Mouse (Mus musculus) retina, postnatal 7 days (tissue): ENCODE data around the gene Zfyve21.

Experiments
- DNase-seq: peaks from one replicate; pipeline ENCODE4 v3.0.0-alpha.2; 2012; ENCODE audit warnings: low read depth, low spot score

Gene Zfyve21

DNA sequence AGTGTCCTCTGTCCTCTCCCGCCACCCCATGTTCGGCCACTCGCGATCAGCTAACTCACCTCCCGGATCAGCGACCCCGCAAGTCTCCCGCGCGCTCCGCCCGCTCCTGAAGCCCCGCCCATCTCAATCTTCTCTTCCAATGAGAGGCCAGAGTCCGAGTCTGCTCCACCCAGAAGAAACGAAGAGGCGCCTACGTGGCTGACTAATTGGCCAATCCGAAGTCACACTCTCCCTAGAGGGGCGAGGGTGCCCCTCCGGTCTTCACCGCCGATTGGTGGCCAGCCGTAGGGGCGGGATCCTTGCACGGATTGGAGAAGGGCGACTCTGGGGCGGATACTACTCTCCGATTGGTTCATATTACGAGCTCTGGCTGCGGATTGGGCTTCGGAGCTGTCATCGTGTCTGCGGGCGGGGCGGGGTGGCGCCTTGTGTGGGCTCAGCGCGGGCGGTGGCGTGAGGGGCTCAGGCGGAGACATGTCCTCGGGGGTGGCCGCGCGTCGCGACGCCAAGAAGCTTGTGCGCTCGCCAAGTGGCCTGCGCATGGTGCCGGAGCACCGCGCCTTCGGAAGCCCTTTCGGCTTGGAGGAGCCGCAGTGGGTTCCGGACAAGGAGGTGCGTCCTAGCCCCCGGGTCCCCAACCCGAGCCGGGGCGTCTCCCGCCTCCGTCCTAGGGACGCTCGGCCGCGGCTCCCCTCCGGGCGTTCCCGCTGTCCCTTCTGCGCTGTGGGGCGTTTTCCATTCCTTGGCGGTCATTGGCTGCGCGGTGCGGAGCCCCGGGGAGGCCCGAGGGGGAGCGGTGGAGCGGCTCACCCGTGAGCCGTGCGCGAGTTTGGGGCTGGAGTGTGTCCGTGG lies at the start of gene Zfyve21, which contains the start of gene Xrcc3:
Gene Zfyve21 (plus strand): TSS at position 405 of the 852 bp plus-strand sequence.
Gene Xrcc3 (minus strand): TSS at position 108 of the 852 bp plus-strand sequence.
- DNase-seq: peak; percentile 98

DNA sequence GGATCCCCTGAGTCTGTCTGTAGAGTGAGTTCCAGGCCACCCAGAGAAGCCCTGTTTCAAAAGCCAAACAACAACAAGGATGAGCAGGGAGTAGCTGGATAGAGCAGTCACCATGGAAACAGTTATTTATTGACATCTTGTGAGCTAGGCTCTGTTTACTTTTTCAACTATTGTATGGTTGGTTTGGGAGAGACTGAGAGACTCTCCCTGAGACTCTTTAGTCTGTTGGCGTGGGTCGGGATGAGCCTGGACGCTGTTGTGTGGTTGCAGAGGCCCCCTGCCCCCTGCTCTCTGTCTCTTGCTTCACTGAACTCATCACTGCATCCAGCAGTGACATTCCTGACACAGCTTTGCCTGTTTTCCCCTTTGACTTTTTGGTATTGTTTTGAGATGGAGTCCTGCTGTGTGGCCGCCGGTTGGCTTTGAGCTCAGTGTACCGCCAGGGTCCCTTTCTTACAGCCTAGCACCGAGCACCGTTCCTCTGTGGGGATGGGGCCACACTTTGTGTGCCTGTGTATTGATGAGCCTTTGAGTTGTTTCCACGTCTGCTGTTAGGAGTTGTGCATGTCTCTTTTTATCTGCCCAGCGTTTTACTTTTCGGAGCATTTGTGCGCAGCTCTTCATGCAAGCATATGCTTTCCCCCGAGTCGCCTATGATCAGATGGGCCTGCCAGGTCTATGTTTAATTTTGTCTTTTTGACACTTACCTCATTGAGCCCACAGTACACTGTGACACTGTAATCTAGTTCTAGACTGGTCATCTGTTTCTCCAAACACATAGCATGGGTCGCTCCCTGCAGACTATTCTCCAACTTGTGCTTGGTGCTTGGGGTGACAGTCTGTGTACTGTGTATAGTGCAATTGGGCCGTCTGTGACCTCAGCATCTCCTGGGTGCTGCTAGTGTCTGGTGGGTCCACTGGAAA lies 47.4 kb upstream of the Zfyve21 start:
- no peak for DNase-seq

- no peak for DNase-seq
Observed at GRCm38 (mm10) chr12:111768322-111768928, 45.5 kb upstream of the Zfyve21 start.

GRCm38 (mm10) chr12:111769306-111769705 lies 44.7 kb upstream of the Zfyve21 start:
- no peak for DNase-seq

GRCm38 (mm10) chr12:111769816-111770577 lies 44.0 kb upstream of the Zfyve21 start:
- no peak for DNase-seq

GRCm38 (mm10) chr12:111770651-111771050 lies 43.3 kb upstream of the Zfyve21 start:
- no peak for DNase-seq

GRCm38 (mm10) chr12:111774156-111774555 lies 39.8 kb upstream of the Zfyve21 start:
- DNase-seq: no peak

- no peak for DNase-seq
Observed at GRCm38 (mm10) chr12:111774845-111775244, 39.1 kb upstream of the Zfyve21 start.

DNA sequence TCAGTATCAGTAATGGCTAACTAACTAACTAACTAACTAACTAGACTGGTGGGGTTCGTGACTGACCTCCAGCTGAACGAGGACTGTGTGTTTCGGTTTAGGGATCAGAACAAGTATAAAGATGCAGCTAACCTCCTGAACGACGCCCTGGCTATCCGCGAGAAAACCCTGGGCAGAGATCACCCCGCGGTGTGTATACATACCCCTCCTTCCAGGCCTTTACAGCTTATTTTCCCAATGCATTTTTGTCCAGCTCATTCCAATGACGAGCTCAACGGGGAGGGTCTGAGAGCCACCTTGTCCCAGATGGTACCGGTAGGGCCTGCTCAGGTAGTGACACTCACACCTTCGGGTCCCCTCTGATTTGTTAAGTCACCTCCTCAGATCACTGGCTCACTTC lies 36.1 kb upstream of the Zfyve21 start:
- no peak for DNase-seq

DNA sequence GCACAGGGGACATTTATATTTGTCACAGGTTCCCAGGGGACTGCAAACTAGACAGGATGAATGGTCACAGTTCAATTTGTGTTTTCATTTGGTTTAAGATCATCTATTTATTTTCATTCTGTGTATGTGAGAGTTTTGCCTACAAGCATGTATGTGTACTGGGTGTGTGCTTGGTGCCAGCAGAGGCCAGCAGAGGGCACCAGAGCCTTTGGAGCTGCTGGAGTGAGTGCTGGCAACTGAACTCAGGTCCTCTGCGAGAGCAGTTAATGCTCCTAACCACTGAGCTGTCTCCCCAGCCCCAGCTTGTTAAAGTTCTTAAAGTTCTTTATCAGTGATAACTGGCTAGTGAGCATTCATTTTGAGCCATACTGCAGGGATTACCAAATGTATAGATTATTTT lies 34.4 kb upstream of the Zfyve21 start:
- no peak for DNase-seq

- DNase-seq: no peak
Observed at GRCm38 (mm10) chr12:111785174-111785573, 28.8 kb upstream of the Zfyve21 start.

- DNase-seq: no peak
Observed at GRCm38 (mm10) chr12:111787015-111787414, 27.0 kb upstream of the Zfyve21 start.

- no peak for DNase-seq
Observed at GRCm38 (mm10) chr12:111790090-111790489, 23.9 kb upstream of the Zfyve21 start.

DNA sequence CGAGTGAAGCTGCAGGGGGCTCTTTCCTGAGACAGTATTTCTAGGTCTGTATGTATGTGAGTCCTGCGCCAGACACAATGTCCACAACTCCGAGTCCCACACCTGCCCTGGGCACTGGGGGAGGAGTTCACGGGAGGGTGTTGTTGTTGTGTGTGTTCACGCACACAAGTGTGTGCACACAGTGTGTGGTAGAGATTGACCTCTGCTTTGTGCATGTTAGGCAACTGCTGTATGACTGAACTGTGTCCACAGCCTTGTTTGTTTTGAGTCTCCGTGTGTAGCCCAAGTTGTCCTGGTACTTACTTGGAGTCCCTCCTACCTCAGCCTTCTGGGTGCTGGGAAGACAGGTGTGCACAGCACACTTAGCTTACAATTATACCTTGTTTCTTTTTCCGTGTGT lies 23.3 kb upstream of the Zfyve21 start:
- DNase-seq: no peak

DNA sequence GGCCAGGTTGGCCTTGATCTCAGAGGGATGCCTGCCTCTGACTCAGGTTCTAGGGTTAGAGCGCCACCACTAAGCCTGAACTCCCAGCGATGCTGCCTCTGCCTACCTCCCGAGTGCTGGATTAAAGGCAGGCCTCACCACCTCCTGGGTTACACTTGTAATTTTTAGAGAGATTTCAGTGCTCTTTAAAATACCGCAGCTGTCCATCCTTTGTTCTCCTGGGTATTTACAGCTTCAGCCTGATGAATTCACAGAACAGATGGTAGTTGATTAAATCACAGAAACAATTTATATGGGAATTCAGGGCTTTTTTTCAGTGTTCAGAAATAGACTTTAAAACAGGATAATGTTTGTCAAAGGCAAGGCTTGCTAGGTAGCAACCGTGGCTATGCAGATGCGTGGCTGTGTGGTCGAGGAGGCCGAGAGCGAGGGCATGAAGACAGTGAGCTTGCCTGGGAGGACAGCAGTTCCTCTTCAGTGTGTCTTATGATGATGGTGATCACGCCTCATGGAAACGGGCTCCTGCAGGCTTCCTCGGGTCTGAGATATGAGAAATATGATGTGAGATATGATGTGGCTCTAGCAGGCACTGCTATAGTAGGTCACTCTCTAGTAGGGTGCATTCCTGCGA lies 22.4 kb upstream of the Zfyve21 start:
- DNase-seq: no peak

- DNase-seq: no peak
Observed at GRCm38 (mm10) chr12:111794102-111794501, 19.9 kb upstream of the Zfyve21 start.

DNA sequence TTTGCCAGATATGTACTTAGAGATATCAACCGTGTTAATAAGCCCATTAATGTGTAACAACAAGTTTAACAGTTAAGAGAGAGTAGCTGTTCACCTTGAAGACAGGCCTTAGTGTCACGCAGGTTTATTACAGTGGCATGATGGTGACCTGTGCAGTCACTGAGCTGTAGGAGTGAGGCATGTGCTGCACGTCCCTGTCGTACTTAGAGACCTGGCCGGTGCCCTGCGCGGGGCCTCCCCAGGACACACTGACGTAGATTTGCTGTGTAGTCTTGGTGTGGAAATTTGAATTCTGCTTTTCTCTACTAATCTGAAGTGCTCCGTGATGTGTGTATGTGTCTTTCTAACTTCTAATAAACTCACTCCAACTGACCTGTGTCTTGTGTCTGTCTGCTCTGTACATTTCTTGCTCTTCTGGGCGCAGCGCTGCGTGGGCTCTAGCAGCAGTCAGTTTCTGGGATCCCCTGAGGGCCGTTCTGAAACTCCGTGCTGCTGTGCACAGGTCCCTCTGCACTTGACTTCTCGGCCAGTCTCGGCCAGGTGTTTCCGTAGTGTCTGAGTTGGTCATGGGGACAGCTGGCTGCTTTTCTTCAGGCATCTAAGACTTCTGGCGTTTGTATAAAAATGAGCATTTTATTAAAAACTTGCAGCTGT lies 19.3 kb upstream of the Zfyve21 start:
- DNase-seq: no peak

DNA sequence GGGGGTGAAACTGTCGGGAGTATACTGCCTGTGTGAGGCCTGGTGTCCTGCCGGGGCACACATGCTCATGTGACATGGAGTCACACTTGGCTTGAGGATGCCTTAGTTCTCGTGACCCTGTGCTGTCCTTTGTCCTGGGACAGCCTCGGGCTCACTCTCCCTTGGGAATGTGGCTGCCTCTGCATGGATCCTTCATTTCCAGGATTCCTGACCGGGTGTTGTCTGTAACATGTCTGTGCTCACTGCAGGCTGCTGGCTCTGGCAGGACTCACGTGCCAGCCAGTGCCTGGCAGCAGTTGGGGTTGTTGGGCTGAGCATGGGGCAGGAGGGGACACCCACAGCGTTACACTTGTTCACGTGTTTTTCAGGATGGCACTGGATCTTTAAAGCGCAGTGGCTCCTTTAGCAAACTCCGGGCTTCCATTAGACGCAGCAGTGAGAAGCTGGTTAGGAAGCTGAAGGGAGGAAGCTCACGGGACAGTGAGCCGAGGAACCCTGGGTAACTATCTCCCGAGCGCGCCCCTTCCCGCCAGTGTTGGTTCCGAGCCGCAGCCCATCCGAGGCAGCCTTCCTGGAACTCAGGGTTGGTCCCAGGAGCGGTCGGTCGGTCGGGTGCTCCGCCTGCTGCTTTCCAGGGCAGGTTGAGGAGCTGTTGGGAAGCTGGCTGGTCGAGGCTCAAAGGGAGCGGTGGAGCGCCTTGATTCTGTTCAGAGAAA lies 18.6 kb upstream of the Zfyve21 start:
- DNase-seq: no peak

DNA sequence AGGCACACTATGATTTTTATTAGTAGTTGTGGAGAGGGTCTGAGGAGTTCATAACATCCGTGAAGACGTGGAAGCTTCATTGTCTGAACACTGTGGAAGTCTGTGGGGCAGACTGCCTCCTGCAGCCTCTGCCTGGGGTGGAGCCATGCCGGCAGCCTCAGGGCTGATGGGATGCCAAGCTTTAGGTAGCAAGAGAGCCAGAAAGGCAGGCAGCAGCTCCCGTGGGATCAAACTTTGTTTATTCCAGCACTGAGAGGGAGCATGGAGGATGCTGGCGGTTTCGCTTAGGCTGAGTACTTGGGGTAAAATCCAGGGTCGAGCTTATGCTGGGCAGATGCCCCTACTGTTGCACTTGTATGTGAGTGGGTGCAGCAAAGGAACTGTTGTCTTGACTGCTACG lies 16.7 kb upstream of the Zfyve21 start:
- no peak for DNase-seq

DNA sequence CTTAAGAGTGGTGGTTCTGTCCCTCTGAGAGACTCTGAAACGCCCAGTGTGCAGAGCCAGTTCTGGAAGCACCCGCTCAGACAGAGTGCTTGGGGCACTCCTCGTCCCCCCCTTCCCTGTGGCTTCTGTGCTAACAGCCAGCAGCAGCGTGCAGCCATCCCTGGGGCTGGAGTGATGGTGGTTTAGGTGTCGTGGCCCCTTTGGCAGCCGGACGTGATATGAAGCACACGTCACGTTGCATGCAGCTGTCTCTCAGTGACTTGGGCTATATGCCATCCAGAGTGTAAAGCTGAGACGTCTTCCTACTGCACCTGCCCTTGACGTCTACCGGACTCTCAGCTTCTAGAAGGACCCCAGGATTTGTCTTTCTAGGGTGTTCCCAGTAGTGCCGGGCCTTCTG lies 15.5 kb upstream of the Zfyve21 start:
- no peak for DNase-seq
